Mouse (Mus musculus): ENCODE data around the gene Pip4k2b. TPM values are rescaled to one million over a fixed set of nuclear protein-coding genes. Genes with fewer than 3 reads are reported as not detected.

The Pip4k2b gene
- polyA plus RNA-seq, 1 experiment from 2014 or later, result 0.65 TPM

DNA sequence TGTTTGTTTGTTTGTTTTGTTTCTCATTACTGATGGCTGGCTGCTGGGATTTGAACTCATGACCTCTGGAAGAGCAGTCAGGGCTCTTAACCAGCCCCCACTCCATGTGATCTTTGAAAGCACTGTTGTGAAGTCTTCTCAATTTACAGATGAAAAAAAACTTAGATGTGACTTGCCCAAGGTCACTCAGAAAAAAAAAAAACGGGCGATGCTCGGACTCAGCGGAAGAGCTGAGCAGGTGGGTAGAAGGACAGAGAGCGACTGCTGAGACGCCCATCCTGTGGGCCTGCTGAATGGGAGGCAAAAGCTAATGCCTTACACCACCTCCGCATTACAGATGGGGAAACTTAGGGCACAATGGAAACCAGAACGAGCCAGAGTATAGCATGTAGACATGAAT is 47.8 kb downstream of the Pip4k2b start:
- H3K4me3 ChIP-seq (ENCODE audit: low read depth, low read length), result no peak overlapping the region
- no peak for ATAC-seq (ENCODE audit: low read depth)
- H3K9me3 ChIP-seq (replicated peaks; ENCODE audit: control insufficient read depth, low read length), result no peaks in the 10 kb centered on the region
- 70% methylated on average over 8 of the region's 8 CpGs for WGBS (ENCODE audit: insufficient replicate concordance)
- peaks cover 3% of the 10 kb centered on the region for H3K4me1 ChIP-seq (ENCODE audit: control insufficient read depth, low read depth, low read length)
- no peak overlapping the region for H3K4me2 ChIP-seq (ENCODE audit: low read depth, low read length)
- H3K27me3 ChIP-seq (ENCODE audit: control insufficient read depth, insufficient read depth, low read depth, low read length), result peaks cover 41% of the 10 kb centered on the region
- no peak overlapping the region for H3K27ac ChIP-seq (ENCODE audit: low read length)
- H3K36me3 ChIP-seq (ENCODE audit: control insufficient read depth, insufficient read depth), result no peaks in the 10 kb centered on the region
- H3K9ac ChIP-seq (ENCODE audit: low read depth, low read length), result no peak overlapping the region

DNA sequence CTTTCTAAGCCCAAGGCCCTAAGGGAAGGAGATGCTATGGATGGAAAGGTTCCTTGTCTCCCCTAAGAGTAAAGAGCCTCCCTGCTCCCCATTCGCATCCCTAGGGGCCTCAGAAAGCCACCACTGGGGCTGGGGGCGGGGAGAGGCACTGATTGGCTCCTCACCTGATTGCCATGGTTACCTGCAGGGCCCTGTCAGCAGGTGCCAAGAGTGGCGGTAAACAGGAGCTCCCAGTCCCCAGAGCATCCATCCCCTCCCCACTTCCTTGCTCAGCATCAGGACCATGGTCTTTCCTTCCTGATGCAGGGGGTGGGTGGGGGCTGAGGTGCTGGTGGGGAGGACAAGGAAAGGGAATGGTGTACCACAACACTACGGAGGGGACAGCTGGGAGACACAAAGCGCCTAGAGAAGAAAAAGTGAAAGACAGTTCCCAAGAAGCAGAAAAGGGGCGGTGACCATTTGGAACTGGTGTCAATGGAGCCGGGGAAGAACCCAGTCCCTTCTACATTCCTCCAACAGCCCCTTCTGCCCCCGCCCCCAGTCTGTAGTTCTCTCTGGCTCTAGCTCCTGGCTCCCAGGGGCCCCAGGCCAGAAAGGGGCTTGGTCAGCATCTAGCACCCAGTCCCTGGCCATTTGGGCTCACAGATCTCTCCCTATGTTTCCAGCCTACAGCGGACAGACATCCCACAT is 48.6 kb downstream of the Pip4k2b start:
- WGBS (ENCODE audit: insufficient replicate concordance), result 59% methylated on average over 9 of the region's 9 CpGs

DNA sequence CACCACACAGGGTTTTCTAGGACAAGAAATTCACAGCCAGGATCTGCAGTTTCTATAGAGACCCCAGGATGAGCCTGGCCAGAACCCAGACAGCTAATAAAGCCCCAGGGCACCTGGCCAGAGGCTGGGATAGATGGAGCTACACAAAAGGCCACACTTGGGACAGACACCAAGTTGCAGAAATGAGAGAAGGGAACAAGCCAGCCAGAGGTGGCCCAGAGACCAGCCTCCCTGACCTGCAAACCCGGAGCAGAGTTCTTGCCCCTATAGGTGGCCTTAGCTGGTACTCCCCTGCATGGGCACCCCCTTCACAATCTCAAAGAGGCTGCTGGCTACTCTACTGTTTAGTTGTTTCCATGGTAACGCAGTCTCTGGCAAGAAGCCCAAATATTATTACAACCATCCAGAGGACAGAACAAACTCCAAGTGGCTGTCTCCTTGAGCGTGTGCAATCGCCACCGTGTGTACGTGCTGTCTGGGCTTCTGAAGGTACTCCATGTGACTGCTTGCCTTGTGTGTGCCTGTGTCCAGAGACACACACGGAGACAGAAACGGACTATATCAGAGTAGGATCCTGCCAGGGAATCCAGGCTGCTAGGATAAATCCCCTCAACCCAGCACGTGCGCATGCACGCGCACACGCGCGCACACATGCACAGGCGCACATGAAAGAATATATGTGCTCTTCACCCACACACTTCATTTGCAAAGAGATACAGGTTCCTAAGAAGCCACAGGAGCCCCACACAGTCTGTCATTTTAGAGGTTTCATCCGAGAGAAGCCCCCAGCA is 49.4 kb downstream of the Pip4k2b start:
- H3K4me3 ChIP-seq (ENCODE audit: low read depth, low read length), result no peak overlapping the region
- H3K27me3 ChIP-seq (ENCODE audit: control insufficient read depth, insufficient read depth, low read depth, low read length), result peaks cover 25% of the 10 kb centered on the region
- no peaks in the 10 kb centered on the region for H3K9me3 ChIP-seq (replicated peaks; ENCODE audit: control insufficient read depth, low read length)
- H3K36me3 ChIP-seq (ENCODE audit: control insufficient read depth, insufficient read depth), result no peaks in the 10 kb centered on the region
- no peak overlapping the region for H3K4me2 ChIP-seq (ENCODE audit: low read depth, low read length)
- H3K9ac ChIP-seq (ENCODE audit: low read depth, low read length), result no peak overlapping the region
- ATAC-seq (ENCODE audit: low read depth), result peak; percentile 68
- WGBS (ENCODE audit: insufficient replicate concordance), result 75% methylated on average over 17 of the region's 17 CpGs
- 0 out of 2 replicates have a peak overlapping the region, but pooled peaks have one; percentile 22 for H3K27ac ChIP-seq (ENCODE audit: low read length)
- peaks cover 3% of the 10 kb centered on the region; the same call in 1 of the 2 replicates for H3K4me1 ChIP-seq (ENCODE audit: control insufficient read depth, low read depth, low read length)

More for the DNA sequence above, 48.6 kb downstream of the Pip4k2b start:
- Histone ChIP-seq H3K4me1 (ENCODE audit: control insufficient read depth, low read depth, low read length) (peaks cover 3% of the 10 kb centered on the region; the same call in 1 of the 2 replicates), H3K36me3 (ENCODE audit: control insufficient read depth, insufficient read depth) (no peaks in the 10 kb centered on the region), H3K4me3 (ENCODE audit: low read depth, low read length) (no peak overlapping the region), H3K4me2 (ENCODE audit: low read depth, low read length) (no peak overlapping the region), H3K9me3 (replicated peaks; ENCODE audit: control insufficient read depth, low read length) (no peaks in the 10 kb centered on the region), H3K27me3 (ENCODE audit: control insufficient read depth, insufficient read depth, low read depth, low read length) (peaks cover 33% of the 10 kb centered on the region), H3K9ac (ENCODE audit: low read depth, low read length) (no peak overlapping the region), H3K27ac (ENCODE audit: low read length) (0 out of 2 replicates have a peak overlapping the region, but pooled peaks have one; percentile 22)
- ATAC-seq (ENCODE audit: low read depth), result no peak

DNA sequence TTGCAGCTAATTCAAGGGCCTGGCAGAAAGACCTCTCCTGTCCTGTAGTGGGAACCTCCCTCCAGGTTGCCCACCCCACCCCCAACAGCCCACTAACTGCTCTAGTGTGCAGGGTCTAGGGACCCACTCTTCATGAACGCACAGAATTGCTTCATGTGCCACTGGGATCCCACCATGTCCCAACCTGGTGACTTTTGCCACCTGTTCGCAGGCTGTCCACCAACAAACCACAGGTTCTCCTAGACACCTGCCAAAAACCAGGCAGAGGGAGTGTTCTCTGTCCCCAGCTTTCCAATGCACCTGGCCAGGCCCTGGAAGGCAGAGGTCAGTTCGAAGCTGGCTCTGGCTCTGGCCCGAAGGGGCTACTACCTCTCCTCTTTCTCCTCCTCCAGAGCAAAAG is 50.1 kb downstream of the Pip4k2b start:
- 67% methylated on average over 4 of the region's 4 CpGs for WGBS (ENCODE audit: insufficient replicate concordance)
- Histone ChIP-seq H3K36me3 (ENCODE audit: control insufficient read depth, insufficient read depth) (no peaks in the 10 kb centered on the region), H3K4me2 (ENCODE audit: low read depth, low read length) (no peak overlapping the region), H3K27ac (ENCODE audit: low read length) (no peak overlapping the region), H3K9ac (ENCODE audit: low read depth, low read length) (no peak overlapping the region), H3K9me3 (replicated peaks; ENCODE audit: control insufficient read depth, low read length) (no peaks in the 10 kb centered on the region), H3K4me3 (ENCODE audit: low read depth, low read length) (no peak overlapping the region), H3K4me1 (ENCODE audit: control insufficient read depth, low read depth, low read length) (peaks cover 3% of the 10 kb centered on the region; the same call in 1 of the 2 replicates), H3K27me3 (ENCODE audit: control insufficient read depth, insufficient read depth, low read depth, low read length) (peaks cover 18% of the 10 kb centered on the region)
- ATAC-seq (ENCODE audit: low read depth), result no peak

DNA sequence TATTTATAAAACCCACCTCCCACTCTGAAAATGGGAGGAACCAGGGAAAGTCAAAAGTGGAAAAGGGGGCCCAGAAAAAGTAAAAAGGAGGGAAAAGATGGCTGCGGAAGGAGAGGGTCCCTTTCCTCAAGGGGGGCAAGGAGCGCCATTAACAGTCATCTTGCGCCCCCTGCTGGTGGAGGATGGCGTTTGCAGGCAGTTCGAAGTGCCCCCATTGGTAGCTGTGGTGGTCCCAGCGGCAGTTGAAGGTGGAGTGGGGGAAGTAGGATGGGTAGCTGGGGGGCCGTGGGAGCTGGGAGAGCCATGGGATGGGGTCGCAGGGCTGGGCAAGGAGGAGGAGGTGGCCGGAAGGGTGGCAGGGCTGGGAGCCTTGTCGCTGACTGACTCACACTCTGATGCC is 54.6 kb downstream of the Pip4k2b start:
- Histone ChIP-seq H3K4me3 (ENCODE audit: low read depth, low read length) (no peak overlapping the region), H3K36me3 (ENCODE audit: control insufficient read depth, insufficient read depth) (no peaks in the 10 kb centered on the region), H3K9ac (ENCODE audit: low read depth, low read length) (no peak overlapping the region), H3K27me3 (ENCODE audit: control insufficient read depth, insufficient read depth, low read depth, low read length) (peaks cover 5% of the 10 kb centered on the region), H3K27ac (ENCODE audit: low read length) (no peak overlapping the region), H3K4me2 (ENCODE audit: low read depth, low read length) (no peak overlapping the region), H3K9me3 (replicated peaks; ENCODE audit: control insufficient read depth, low read length) (no peaks in the 10 kb centered on the region), H3K4me1 (ENCODE audit: control insufficient read depth, low read depth, low read length) (peaks cover 6% of the 10 kb centered on the region)
- ATAC-seq (ENCODE audit: low read depth), result no peak
- 19% methylated on average over 10 of the region's 10 CpGs for WGBS (ENCODE audit: insufficient replicate concordance)

DNA sequence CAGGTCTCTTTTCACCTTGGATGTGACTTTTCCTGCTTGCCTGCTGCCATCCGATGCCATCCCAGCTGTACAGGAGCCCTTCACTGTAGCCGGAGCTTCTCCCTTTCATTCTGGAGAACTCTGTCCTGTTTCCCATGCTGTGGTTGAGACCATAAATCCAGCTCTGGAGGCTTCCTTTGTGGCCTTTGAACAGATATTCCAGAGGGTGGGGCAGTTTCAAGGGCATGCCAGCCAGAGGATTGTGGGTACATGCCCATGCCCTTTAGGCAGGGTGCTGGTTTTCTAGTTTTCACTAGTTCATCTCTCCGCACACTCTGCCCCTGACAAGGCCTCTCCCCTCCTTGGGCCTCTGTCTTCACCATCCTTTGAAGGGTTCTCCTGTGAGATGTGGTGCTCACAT is 57.4 kb downstream of the Pip4k2b start:
- H3K9ac ChIP-seq (ENCODE audit: low read depth, low read length), result no peak overlapping the region
- no peak for ATAC-seq (ENCODE audit: low read depth)
- no peaks in the 10 kb centered on the region for H3K9me3 ChIP-seq (replicated peaks; ENCODE audit: control insufficient read depth, low read length)
- H3K27me3 ChIP-seq (ENCODE audit: control insufficient read depth, insufficient read depth, low read depth, low read length), result peaks cover 5% of the 10 kb centered on the region
- no peak overlapping the region for H3K4me2 ChIP-seq (ENCODE audit: low read depth, low read length)
- no peak overlapping the region for H3K27ac ChIP-seq (ENCODE audit: low read length)
- 75% methylated on average over 3 of the region's 3 CpGs for WGBS (ENCODE audit: insufficient replicate concordance)
- H3K4me1 ChIP-seq (ENCODE audit: control insufficient read depth, low read depth, low read length), result peaks cover 6% of the 10 kb centered on the region
- H3K4me3 ChIP-seq (ENCODE audit: low read depth, low read length), result no peak overlapping the region
- no peaks in the 10 kb centered on the region for H3K36me3 ChIP-seq (ENCODE audit: control insufficient read depth, insufficient read depth)

- H3K27ac ChIP-seq (ENCODE audit: low read length), result no peak overlapping the region
- WGBS (ENCODE audit: insufficient replicate concordance), result 47% methylated on average over 11 of the region's 11 CpGs
These were observed 58.1 kb downstream of the Pip4k2b start for GRCm38 (mm10) chr11:97686322-97686908.

GRCm38 (mm10) chr11:97685613-97686321 is 58.7 kb downstream of the Pip4k2b start, which contains the start of gene Cisd3:
Gene Cisd3, plus strand, starts transcription at chr11:97685826.
- Histone ChIP-seq H3K36me3 (ENCODE audit: control insufficient read depth, insufficient read depth) (no peaks in the 10 kb centered on the region), H3K4me3 (ENCODE audit: low read depth, low read length) (peak within 1 kb of the TSS; percentile 43), H3K4me2 (ENCODE audit: low read depth, low read length) (peak within 1 kb of the TSS; percentile 57), H3K4me1 (ENCODE audit: control insufficient read depth, low read depth, low read length) (peaks cover 6% of the 10 kb centered on the region), H3K9ac (ENCODE audit: low read depth, low read length) (no peak within 1 kb of the TSS; the same call in 1 of the 2 replicates), H3K27me3 (ENCODE audit: control insufficient read depth, insufficient read depth, low read depth, low read length) (peaks cover 5% of the 10 kb centered on the region), H3K9me3 (replicated peaks; ENCODE audit: control insufficient read depth, low read length) (no peaks in the 10 kb centered on the region), H3K27ac (ENCODE audit: low read length) (no peak within 1 kb of the TSS)
- peak; percentile 93 for ATAC-seq (ENCODE audit: low read depth)
- 1% methylated on average over 43 of the region's 43 CpGs for WGBS (ENCODE audit: insufficient replicate concordance)

More at GRCm38 (mm10) chr11:97686322-97686908, 58.1 kb downstream of the Pip4k2b start:
- H3K4me1 ChIP-seq (ENCODE audit: control insufficient read depth, low read depth, low read length), result peaks cover 6% of the 10 kb centered on the region
- peaks cover 5% of the 10 kb centered on the region for H3K27me3 ChIP-seq (ENCODE audit: control insufficient read depth, insufficient read depth, low read depth, low read length)
- peak overlapping the region; percentile 36 for H3K4me3 ChIP-seq (ENCODE audit: low read depth, low read length)
- ATAC-seq (ENCODE audit: low read depth), result no peak
- no peak overlapping the region; the same call in 1 of the 2 replicates for H3K9ac ChIP-seq (ENCODE audit: low read depth, low read length)
- peak overlapping the region; percentile 57 for H3K4me2 ChIP-seq (ENCODE audit: low read depth, low read length)
- no peaks in the 10 kb centered on the region for H3K36me3 ChIP-seq (ENCODE audit: control insufficient read depth, insufficient read depth)
- no peaks in the 10 kb centered on the region for H3K9me3 ChIP-seq (replicated peaks; ENCODE audit: control insufficient read depth, low read length)

All from liver, embryonic 16.5 days (tissue).